Mouse (Mus musculus) G1E (cell line): ENCODE measurements around the gene App. TPM values are rescaled to one million over a fixed set of nuclear protein-coding genes. Genes with fewer than 3 reads are reported as not detected.

ENCODE experiments used
- ATAC-seq: 2 replicates; pipeline ENCODE4 v1.8.0; 2016; ENCODE audit warnings: mild to moderate bottlenecking; ENCODE audit not compliant: insufficient number of reproducible peaks, poor library complexity, low FRiP score, severe bottlenecking; ENCODE audit errors: extremely low read depth
- DNase-seq: peaks from one replicate; pipeline ENCODE4 v3.0.0; 2012; ENCODE audit warnings: low spot score
- H3K27me3 ChIP-seq: 2 replicates; pipeline ENCODE4 v1.6.1; 2012; ENCODE audit warnings: mild to moderate bottlenecking, low read length, inconsistent platforms; ENCODE audit not compliant: insufficient read depth
- H3K36me3 ChIP-seq: replicated peaks from 2 replicates; pipeline ENCODE3; 2012; ENCODE audit warnings: mild to moderate bottlenecking, inconsistent platforms
- H3K4me1 ChIP-seq: 2 replicates; pipeline ENCODE4 v1.6.1; 2012; ENCODE audit warnings: low read depth, low read length, inconsistent platforms, mixed read lengths; ENCODE audit not compliant: insufficient read depth
- H3K4me3 ChIP-seq: 2 replicates; pipeline ENCODE4 v1.5.1; 2012; ENCODE audit warnings: low read depth, mild to moderate bottlenecking, inconsistent platforms, low read length, moderate library complexity, mixed read lengths
- H3K9me3 ChIP-seq: replicated peaks from 2 replicates; pipeline ENCODE4 v1.6.1; 2012; ENCODE audit warnings: inconsistent platforms
- CTCF ChIP-seq: IDR thresholded peaks from 2 replicates; pipeline ENCODE4 v1.5.1; 2012; ENCODE audit warnings: low read depth, low read length, inconsistent platforms, mixed read lengths
- GATA1 ChIP-seq: IDR thresholded peaks from 2 replicates; pipeline ENCODE4 v1.6.1; 2012; ENCODE audit warnings: borderline replicate concordance, low read length, inconsistent platforms, mixed read lengths
- GATA2 ChIP-seq: IDR thresholded peaks from 2 replicates; pipeline ENCODE4 v1.6.1; 2012; ENCODE audit warnings: low read depth, low read length, inconsistent platforms, borderline replicate concordance
- POLR2AphosphoS5 ChIP-seq: IDR thresholded peaks from 2 replicates; pipeline ENCODE4 v1.6.1; 2012; ENCODE audit warnings: low read depth, low read length, inconsistent platforms; ENCODE audit not compliant: insufficient replicate concordance
- TAL1 ChIP-seq: conservative IDR thresholded peaks from 2 replicates; pipeline ENCODE4 v1.6.1; 2012; ENCODE audit warnings: low read depth, low read length, inconsistent platforms, mixed read lengths
- polyA plus RNA-seq: library from polyadenylated mRNA; stranded (reverse); fragments of >175 nt; gene quantifications from 2 replicates; pipeline ENCODE4 v1.2.3, GENCODE M21; 2012
- total RNA-seq, 2 experiments: library from RNA; stranded (forward) in 1 of 2; stranded (reverse) in 1 of 2; fragments of 200-1000 nt in 1 of 2; fragments of >200 nt in 1 of 2; fragmentation: Nextera tagmentation in 1 of 2; gene quantifications; 2 replicates each; pipeline ENCODE4 v1.2.3; 2014 to 2017

App gene
- total and polyA plus RNA-seq, 3 experiments: 0.27 TPM; not detected in 2

DNA sequence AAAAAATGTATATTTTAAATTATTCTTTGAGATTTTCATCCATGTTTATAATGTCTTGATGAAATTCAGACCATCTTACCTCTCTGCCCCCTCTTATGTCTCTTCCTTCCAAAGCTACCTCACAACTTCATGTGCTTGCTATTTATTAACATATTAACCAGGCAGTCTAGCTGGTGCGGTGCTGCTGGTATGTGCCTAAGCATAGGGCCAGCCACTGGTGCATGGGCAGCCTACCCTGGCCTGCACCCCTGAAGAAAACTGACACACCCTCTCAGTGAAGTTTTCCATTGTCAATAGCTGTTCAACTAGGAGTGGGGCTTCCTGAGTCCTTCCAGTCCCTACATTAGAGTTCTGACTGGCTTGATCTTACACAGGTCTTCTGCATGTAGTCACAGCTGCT, 102.3 kb downstream of the App start:
- Histone ChIP-seq H3K36me3 (no peaks in the 10 kb centered on the region), H3K4me1 (no peaks in the 10 kb centered on the region), H3K4me3 (no peak overlapping the region), H3K9me3 (peaks cover 47% of the 10 kb centered on the region), H3K27me3 (no peaks in the 10 kb centered on the region)
- no peak for DNase-seq
- no peak for TF ChIP-seq TAL1
- TF ChIP-seq GATA1: no peak
- TF ChIP-seq POLR2AphosphoS5: no peak
- no peak for TF ChIP-seq GATA2
- no peak for TF ChIP-seq CTCF
- ATAC-seq: no peak

DNA sequence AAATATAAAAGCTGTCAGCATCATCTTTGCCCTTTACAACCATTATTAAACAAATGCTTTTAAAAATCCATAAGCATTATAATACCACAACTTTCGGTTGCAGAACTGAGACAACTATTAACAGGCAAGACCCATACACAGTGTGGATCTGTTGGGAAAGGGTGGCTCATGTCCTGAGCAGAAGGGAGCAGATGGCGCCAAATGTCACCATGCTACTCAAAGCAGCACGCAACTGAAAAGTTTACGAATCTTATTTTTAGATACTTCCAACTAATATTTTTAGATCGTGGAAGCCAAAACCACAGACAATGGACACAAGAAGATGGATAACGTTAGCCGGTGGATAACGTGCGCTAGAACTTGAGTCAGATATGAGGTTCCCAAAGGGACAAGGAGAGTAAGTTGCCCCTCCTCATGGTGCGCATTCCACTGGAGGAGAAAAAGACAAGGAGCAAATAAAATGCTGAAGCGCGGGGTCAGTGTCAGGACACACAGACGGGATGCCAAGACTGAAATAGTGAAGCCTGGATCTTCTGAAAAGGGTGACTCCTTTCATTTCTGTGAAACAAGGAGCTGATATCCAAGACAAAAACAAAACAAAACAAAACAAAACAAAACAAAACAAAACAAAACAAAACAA, 106.2 kb downstream of the App start:
- H3K4me3 ChIP-seq: no peak overlapping the region
- H3K9me3 ChIP-seq: peaks cover 45% of the 10 kb centered on the region
- H3K4me1 ChIP-seq: no peaks in the 10 kb centered on the region
- no peak for TF ChIP-seq GATA1
- TF ChIP-seq CTCF: no peak
- TF ChIP-seq TAL1: no peak
- TF ChIP-seq GATA2: no peak
- no peak for TF ChIP-seq POLR2AphosphoS5
- no peaks in the 10 kb centered on the region for H3K27me3 ChIP-seq
- H3K36me3 ChIP-seq: no peaks in the 10 kb centered on the region
- no peak for ATAC-seq
- no peak for DNase-seq

DNA sequence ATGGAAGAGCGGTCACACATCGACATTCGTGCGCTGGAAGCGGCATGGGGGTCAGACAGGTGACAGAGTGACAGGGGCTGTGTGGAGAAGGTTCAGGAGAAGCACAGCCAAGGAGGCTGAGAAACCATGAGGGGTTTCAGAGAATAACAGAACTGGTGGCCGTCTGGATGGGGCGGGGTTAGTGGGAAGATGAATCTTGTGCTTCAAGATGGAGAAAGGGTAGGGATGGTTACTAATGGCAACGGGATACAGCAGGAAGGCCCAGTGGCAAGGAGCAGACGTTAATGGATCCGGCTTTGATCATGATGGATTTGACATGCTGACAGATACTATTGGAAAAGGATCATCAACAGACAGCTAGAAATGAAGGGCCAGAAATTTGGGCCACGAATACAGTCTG, 107.3 kb downstream of the App start:
- no peak for TF ChIP-seq GATA2
- no peak for TF ChIP-seq CTCF
- TF ChIP-seq GATA1: no peak
- no peaks in the 10 kb centered on the region for H3K27me3 ChIP-seq
- no peaks in the 10 kb centered on the region for H3K36me3 ChIP-seq
- ATAC-seq (no peak), DNase-seq (no peak)
- H3K4me1 ChIP-seq: no peaks in the 10 kb centered on the region
- H3K9me3 ChIP-seq: peaks cover 46% of the 10 kb centered on the region
- H3K4me3 ChIP-seq: no peak overlapping the region

DNA sequence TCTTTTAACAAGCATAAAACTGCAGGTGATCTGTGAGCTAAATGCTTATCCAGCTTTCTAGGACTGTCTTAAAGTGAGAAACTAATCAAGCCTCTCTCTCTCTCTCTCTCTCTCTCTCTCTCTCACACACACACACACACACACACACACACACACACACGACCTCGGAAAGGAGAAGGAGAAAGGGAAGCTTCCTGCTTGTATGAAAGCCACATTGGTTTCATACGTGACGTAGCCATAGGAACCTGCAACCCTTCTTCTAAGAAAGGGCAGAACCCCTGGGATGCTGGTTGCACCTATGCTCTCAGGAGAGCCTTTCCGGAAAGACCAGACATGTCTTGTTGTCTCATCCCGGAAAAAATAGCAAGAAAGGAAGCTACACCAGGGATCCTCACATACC, 108.8 kb downstream of the App start:
- Histone ChIP-seq H3K4me3 (no peak overlapping the region), H3K9me3 (peaks cover 42% of the 10 kb centered on the region), H3K36me3 (no peaks in the 10 kb centered on the region), H3K27me3 (no peaks in the 10 kb centered on the region), H3K4me1 (no peaks in the 10 kb centered on the region)
- ATAC-seq (no peak), DNase-seq (no peak)
- no peak for TF ChIP-seq GATA1

DNA sequence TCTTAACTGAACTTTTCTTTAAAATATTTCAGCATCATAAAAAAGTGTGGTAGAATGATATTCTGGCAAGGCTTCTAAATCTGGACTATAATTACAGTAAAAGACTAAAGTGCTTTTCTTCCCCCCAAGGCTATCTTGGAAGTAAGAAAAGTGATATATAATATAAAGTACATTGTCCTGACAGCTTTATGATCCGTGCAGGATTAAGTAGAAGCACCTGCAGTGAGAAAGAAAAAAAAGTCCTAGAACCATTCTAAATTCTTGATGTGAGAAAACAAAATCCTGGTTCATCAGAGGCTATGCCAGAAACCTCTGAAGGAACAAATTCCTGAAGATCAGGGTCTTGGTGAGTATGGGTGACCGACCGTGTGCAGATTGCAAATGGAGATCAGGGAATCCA, 110.8 kb downstream of the App start:
- H3K36me3 ChIP-seq: no peaks in the 10 kb centered on the region
- ATAC-seq: no peak
- no peak overlapping the region for H3K4me3 ChIP-seq
- no peaks in the 10 kb centered on the region for H3K27me3 ChIP-seq
- H3K4me1 ChIP-seq: no peaks in the 10 kb centered on the region
- TF ChIP-seq TAL1 (no peak), GATA1 (no peak), CTCF (no peak), GATA2 (no peak), POLR2AphosphoS5 (no peak)
- no peak for DNase-seq
- H3K9me3 ChIP-seq: peaks cover 42% of the 10 kb centered on the region

DNA sequence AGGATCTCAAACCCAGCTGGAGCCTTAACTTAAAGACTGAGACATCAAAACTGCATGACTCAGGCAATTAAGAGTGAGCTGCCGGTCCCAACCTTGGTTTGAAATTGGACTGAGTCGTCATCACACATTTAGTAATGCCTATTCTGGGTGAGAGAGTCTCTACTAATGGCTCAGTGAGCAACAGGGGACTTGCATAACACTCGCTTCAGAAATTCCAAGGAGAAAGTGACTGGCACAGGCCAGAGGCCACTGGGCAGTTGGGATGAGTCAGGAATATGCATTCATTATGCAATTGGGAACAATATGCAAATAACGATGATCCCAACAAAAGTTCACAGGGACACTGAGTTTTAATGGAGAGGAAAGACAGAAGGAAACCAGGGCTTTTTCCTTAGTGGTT, 111.8 kb downstream of the App start:
- Histone ChIP-seq H3K4me1 (no peaks in the 10 kb centered on the region), H3K36me3 (no peaks in the 10 kb centered on the region), H3K4me3 (no peak overlapping the region), H3K9me3 (peaks cover 44% of the 10 kb centered on the region), H3K27me3 (no peaks in the 10 kb centered on the region)
- DNase-seq (no peak), ATAC-seq (no peak)
- no peak for TF ChIP-seq GATA2
- TF ChIP-seq GATA1: no peak
- TF ChIP-seq TAL1: no peak
- TF ChIP-seq CTCF: no peak
- no peak for TF ChIP-seq POLR2AphosphoS5

DNA sequence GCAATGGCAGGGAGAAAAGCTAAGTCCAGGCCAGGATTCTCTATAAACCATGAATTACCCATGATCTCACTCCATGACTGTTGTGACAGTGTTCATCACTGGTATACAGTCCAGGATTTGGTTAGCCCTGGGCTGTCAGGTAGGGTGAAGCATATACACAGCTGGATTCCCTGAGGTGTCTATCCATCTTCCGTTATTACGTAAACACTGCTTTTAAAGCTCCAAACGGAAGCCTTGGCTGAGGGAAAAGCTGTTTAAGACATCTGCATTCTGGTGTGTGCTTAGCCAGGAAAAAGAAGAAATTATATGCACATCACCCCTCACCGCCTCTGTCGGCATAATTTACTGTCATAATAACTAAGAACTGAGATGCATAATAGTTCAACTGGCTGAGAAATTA, 115.4 kb downstream of the App start:
- no peak overlapping the region for H3K4me3 ChIP-seq
- H3K4me1 ChIP-seq: no peaks in the 10 kb centered on the region
- no peaks in the 10 kb centered on the region for H3K36me3 ChIP-seq
- ATAC-seq: no peak
- TF ChIP-seq GATA1: no peak
- no peak for TF ChIP-seq CTCF
- TF ChIP-seq TAL1: no peak
- TF ChIP-seq POLR2AphosphoS5: no peak
- no peak for TF ChIP-seq GATA2
- peaks cover 44% of the 10 kb centered on the region for H3K9me3 ChIP-seq
- H3K27me3 ChIP-seq: no peaks in the 10 kb centered on the region
- no peak for DNase-seq
